Mouse (Mus musculus): Measurements from ENCODE around the gene Ak2. TPM values are rescaled to one million over a fixed set of nuclear protein-coding genes. Genes with fewer than 3 reads are reported as not detected.

Gene Ak2
- polyA plus RNA-seq, 1 experiment from 2014 or later: 171 TPM

- Histone ChIP-seq H3K4me3 (ENCODE audit: low read length) (no peak overlapping the region), H3K27me3 (ENCODE audit: control insufficient read depth, insufficient read depth, low read length) (no peaks in the 10 kb centered on the region), H3K36me3 (ENCODE audit: control insufficient read depth, insufficient read depth, low read length) (peaks cover 43% of the 10 kb centered on the region), H3K4me2 (replicated peaks; ENCODE audit: low read depth, low read length) (no peak overlapping the region), H3K27ac (ENCODE audit: low read depth, low read length) (no peak overlapping the region), H3K9ac (ENCODE audit: low read depth, low read length) (no peak overlapping the region), H3K9me3 (ENCODE audit: control insufficient read depth, low read length) (no peaks in the 10 kb centered on the region), H3K4me1 (ENCODE audit: control insufficient read depth, insufficient read depth, low read length) (0 out of 2 replicates have a peak, but pooled peaks cover 3% of the 10 kb centered on the region)
- 72% methylated on average over 15 of the region's 15 CpGs for WGBS
- ATAC-seq (ENCODE audit: low FRiP score, low TSS enrichment): no peak
Measured at GRCm38 (mm10) chr4:129011604-129012121, 19.9 kb downstream of the Ak2 start.

- no peak for ATAC-seq (ENCODE audit: low FRiP score, low TSS enrichment)
- WGBS: 46% methylated on average over 10 of the region's 10 CpGs
- 0 out of 2 replicates have a peak, but pooled peaks cover 3% of the 10 kb centered on the region for H3K4me1 ChIP-seq (ENCODE audit: control insufficient read depth, insufficient read depth, low read length)
- H3K27ac ChIP-seq (ENCODE audit: low read depth, low read length): no peak overlapping the region
- H3K9ac ChIP-seq (ENCODE audit: low read depth, low read length): no peak overlapping the region
- H3K27me3 ChIP-seq (ENCODE audit: control insufficient read depth, insufficient read depth, low read length): no peaks in the 10 kb centered on the region
- H3K9me3 ChIP-seq (ENCODE audit: control insufficient read depth, low read length): no peaks in the 10 kb centered on the region
- H3K36me3 ChIP-seq (ENCODE audit: control insufficient read depth, insufficient read depth, low read length): peaks cover 28% of the 10 kb centered on the region
- no peak overlapping the region for H3K4me2 ChIP-seq (replicated peaks; ENCODE audit: low read depth, low read length)
- H3K4me3 ChIP-seq (ENCODE audit: low read length): no peak overlapping the region
Measured at GRCm38 (mm10) chr4:129013151-129013864, 21.6 kb downstream of the Ak2 start.

GRCm38 (mm10) chr4:129016329-129016728 lies 24.6 kb downstream of the Ak2 start:
- Histone ChIP-seq H3K4me1 (ENCODE audit: control insufficient read depth, insufficient read depth, low read length) (peaks cover 12% of the 10 kb centered on the region), H3K4me2 (replicated peaks; ENCODE audit: low read depth, low read length) (no peak overlapping the region), H3K27ac (ENCODE audit: low read depth, low read length) (no peak overlapping the region), H3K36me3 (ENCODE audit: control insufficient read depth, insufficient read depth, low read length) (peaks cover 4% of the 10 kb centered on the region; the same call in 1 of the 2 replicates), H3K9ac (ENCODE audit: low read depth, low read length) (no peak overlapping the region; the same call in 1 of the 2 replicates), H3K27me3 (ENCODE audit: control insufficient read depth, insufficient read depth, low read length) (no peaks in the 10 kb centered on the region), H3K9me3 (ENCODE audit: control insufficient read depth, low read length) (no peaks in the 10 kb centered on the region), H3K4me3 (ENCODE audit: low read length) (no peak overlapping the region)
- no peak for ATAC-seq (ENCODE audit: low FRiP score, low TSS enrichment)
- WGBS: 30% methylated on average over 4 of the region's 4 CpGs

- H3K27ac ChIP-seq (ENCODE audit: low read depth, low read length): no peak overlapping the region
- no peak overlapping the region for H3K4me2 ChIP-seq (replicated peaks; ENCODE audit: low read depth, low read length)
- WGBS: 89% methylated on average over 10 of the region's 10 CpGs
- H3K36me3 ChIP-seq (ENCODE audit: control insufficient read depth, insufficient read depth, low read length): no peaks in the 10 kb centered on the region
- no peaks in the 10 kb centered on the region for H3K9me3 ChIP-seq (ENCODE audit: control insufficient read depth, low read length)
- H3K27me3 ChIP-seq (ENCODE audit: control insufficient read depth, insufficient read depth, low read length): no peaks in the 10 kb centered on the region
- H3K4me1 ChIP-seq (ENCODE audit: control insufficient read depth, insufficient read depth, low read length): peaks cover 12% of the 10 kb centered on the region
- no peak overlapping the region for H3K9ac ChIP-seq (ENCODE audit: low read depth, low read length)
- no peak overlapping the region for H3K4me3 ChIP-seq (ENCODE audit: low read length)
- ATAC-seq (ENCODE audit: low FRiP score, low TSS enrichment): no peak
Measured at GRCm38 (mm10) chr4:129017150-129017549, 25.4 kb downstream of the Ak2 start.

GRCm38 (mm10) chr4:129018788-129019435 lies 27.2 kb downstream of the Ak2 start:
- no peak overlapping the region for H3K4me2 ChIP-seq (replicated peaks; ENCODE audit: low read depth, low read length)
- peaks cover 8% of the 10 kb centered on the region for H3K4me1 ChIP-seq (ENCODE audit: control insufficient read depth, insufficient read depth, low read length)
- no peak overlapping the region for H3K27ac ChIP-seq (ENCODE audit: low read depth, low read length)
- no peaks in the 10 kb centered on the region for H3K36me3 ChIP-seq (ENCODE audit: control insufficient read depth, insufficient read depth, low read length)
- WGBS: 74% methylated on average over 9 of the region's 9 CpGs
- no peak overlapping the region for H3K4me3 ChIP-seq (ENCODE audit: low read length)
- no peaks in the 10 kb centered on the region for H3K9me3 ChIP-seq (ENCODE audit: control insufficient read depth, low read length)
- H3K27me3 ChIP-seq (ENCODE audit: control insufficient read depth, insufficient read depth, low read length): no peaks in the 10 kb centered on the region
- ATAC-seq (ENCODE audit: low FRiP score, low TSS enrichment): no peak
- H3K9ac ChIP-seq (ENCODE audit: low read depth, low read length): no peak overlapping the region

GRCm38 (mm10) chr4:129019788-129020187 lies 28.0 kb downstream of the Ak2 start:
- 62% methylated on average over 9 of the region's 9 CpGs for WGBS
- H3K9me3 ChIP-seq (ENCODE audit: control insufficient read depth, low read length): no peaks in the 10 kb centered on the region
- H3K4me2 ChIP-seq (replicated peaks; ENCODE audit: low read depth, low read length): no peak overlapping the region
- no peak overlapping the region for H3K27ac ChIP-seq (ENCODE audit: low read depth, low read length)
- no peak overlapping the region for H3K4me3 ChIP-seq (ENCODE audit: low read length)
- no peaks in the 10 kb centered on the region for H3K27me3 ChIP-seq (ENCODE audit: control insufficient read depth, insufficient read depth, low read length)
- H3K4me1 ChIP-seq (ENCODE audit: control insufficient read depth, insufficient read depth, low read length): peaks cover 8% of the 10 kb centered on the region
- H3K9ac ChIP-seq (ENCODE audit: low read depth, low read length): no peak overlapping the region
- ATAC-seq (ENCODE audit: low FRiP score, low TSS enrichment): no peak
- no peaks in the 10 kb centered on the region for H3K36me3 ChIP-seq (ENCODE audit: control insufficient read depth, insufficient read depth, low read length)

- Histone ChIP-seq H3K36me3 (ENCODE audit: control insufficient read depth, insufficient read depth, low read length) (no peaks in the 10 kb centered on the region), H3K27me3 (ENCODE audit: control insufficient read depth, insufficient read depth, low read length) (no peaks in the 10 kb centered on the region), H3K9me3 (ENCODE audit: control insufficient read depth, low read length) (no peaks in the 10 kb centered on the region), H3K4me1 (ENCODE audit: control insufficient read depth, insufficient read depth, low read length) (peaks cover 8% of the 10 kb centered on the region), H3K4me2 (replicated peaks; ENCODE audit: low read depth, low read length) (no peak overlapping the region), H3K4me3 (ENCODE audit: low read length) (no peak overlapping the region), H3K27ac (ENCODE audit: low read depth, low read length) (no peak overlapping the region), H3K9ac (ENCODE audit: low read depth, low read length) (no peak overlapping the region)
- ATAC-seq (ENCODE audit: low FRiP score, low TSS enrichment): no peak
- WGBS: 59% methylated on average over 6 of the region's 6 CpGs
Measured at GRCm38 (mm10) chr4:129020454-129020853, 28.7 kb downstream of the Ak2 start.

- ATAC-seq (ENCODE audit: low FRiP score, low TSS enrichment): no peak
- Histone ChIP-seq H3K4me2 (replicated peaks; ENCODE audit: low read depth, low read length) (no peak overlapping the region), H3K27me3 (ENCODE audit: control insufficient read depth, insufficient read depth, low read length) (no peaks in the 10 kb centered on the region), H3K9ac (ENCODE audit: low read depth, low read length) (no peak overlapping the region), H3K36me3 (ENCODE audit: control insufficient read depth, insufficient read depth, low read length) (no peaks in the 10 kb centered on the region), H3K9me3 (ENCODE audit: control insufficient read depth, low read length) (no peaks in the 10 kb centered on the region), H3K27ac (ENCODE audit: low read depth, low read length) (no peak overlapping the region), H3K4me1 (ENCODE audit: control insufficient read depth, insufficient read depth, low read length) (peaks cover 8% of the 10 kb centered on the region), H3K4me3 (ENCODE audit: low read length) (no peak overlapping the region)
- WGBS: 93% methylated on average over 3 of the region's 3 CpGs
Measured at GRCm38 (mm10) chr4:129021426-129021825, 29.7 kb downstream of the Ak2 start.

- no peak overlapping the region for H3K27ac ChIP-seq (ENCODE audit: low read depth, low read length)
- no peaks in the 10 kb centered on the region for H3K27me3 ChIP-seq (ENCODE audit: control insufficient read depth, insufficient read depth, low read length)
- ATAC-seq (ENCODE audit: low FRiP score, low TSS enrichment): no peak
- H3K4me3 ChIP-seq (ENCODE audit: low read length): no peak overlapping the region
- no peak overlapping the region for H3K4me2 ChIP-seq (replicated peaks; ENCODE audit: low read depth, low read length)
- H3K4me1 ChIP-seq (ENCODE audit: control insufficient read depth, insufficient read depth, low read length): peaks cover 8% of the 10 kb centered on the region
- H3K36me3 ChIP-seq (ENCODE audit: control insufficient read depth, insufficient read depth, low read length): no peaks in the 10 kb centered on the region
- WGBS: 77% methylated on average over 4 of the region's 4 CpGs
- no peak overlapping the region for H3K9ac ChIP-seq (ENCODE audit: low read depth, low read length)
- no peaks in the 10 kb centered on the region for H3K9me3 ChIP-seq (ENCODE audit: control insufficient read depth, low read length)
Measured at GRCm38 (mm10) chr4:129021886-129022285, 30.1 kb downstream of the Ak2 start.

Measured in kidney, embryonic 14.5 days (tissue).